Mouse (Mus musculus) mesoderm, embryonic 11.5 days (tissue): ENCODE data around the gene Ttll7.

ENCODE experiments used
- DNase-seq: peaks from one replicate; pipeline ENCODE4 v3.0.0-alpha.2; 2012; ENCODE audit warnings: low read depth, low spot score

Ttll7 gene

DNA sequence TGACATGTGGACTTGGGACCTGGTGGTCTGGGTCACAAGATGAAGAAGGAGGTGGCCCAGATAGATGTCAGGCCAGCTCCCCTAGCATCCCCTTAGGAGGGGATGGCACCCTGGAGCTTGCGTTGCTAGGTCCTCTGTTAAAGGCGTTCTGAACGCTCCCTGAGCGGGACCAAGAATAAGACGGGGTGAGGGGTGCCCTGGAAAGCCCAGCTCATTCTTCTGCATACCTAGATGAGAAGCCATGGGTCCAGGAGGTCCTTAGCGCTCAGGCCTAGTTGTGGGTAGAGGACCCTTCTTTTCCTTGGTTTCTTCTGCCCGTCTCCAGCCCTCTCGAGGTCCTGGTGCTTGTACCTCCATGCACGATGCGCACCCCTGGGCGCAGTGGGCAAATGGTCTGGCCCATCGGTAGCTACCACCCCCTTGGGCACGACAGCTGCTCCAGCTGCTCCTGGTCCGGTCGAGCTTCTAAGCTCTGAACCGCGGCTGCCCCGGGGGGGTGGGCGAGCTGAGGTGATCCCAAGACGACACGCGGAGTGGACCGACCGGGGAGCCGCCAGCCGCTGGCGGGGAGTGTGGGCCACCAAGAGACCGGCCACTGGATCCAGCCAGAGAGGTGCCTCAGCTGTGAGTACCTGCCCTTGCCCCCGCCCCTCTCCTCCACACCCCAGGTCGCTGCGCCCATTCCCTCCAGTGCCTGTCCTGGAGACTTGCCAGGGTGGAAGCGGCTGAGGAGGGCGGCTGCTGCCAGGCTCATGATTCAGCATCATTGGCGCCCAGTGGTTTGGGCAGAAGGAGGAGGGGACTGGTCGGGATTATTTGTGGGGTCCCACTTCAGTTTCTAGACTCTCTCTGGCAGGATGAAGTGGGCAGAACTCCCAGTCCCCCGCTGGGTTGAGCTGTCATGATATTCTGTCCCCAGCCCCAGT lies at the start of gene Ttll7:
TSS of gene Ttll7 (plus strand) at position 402 of the 926 bp plus-strand sequence.
- DNase-seq = peak; percentile 90

DNA sequence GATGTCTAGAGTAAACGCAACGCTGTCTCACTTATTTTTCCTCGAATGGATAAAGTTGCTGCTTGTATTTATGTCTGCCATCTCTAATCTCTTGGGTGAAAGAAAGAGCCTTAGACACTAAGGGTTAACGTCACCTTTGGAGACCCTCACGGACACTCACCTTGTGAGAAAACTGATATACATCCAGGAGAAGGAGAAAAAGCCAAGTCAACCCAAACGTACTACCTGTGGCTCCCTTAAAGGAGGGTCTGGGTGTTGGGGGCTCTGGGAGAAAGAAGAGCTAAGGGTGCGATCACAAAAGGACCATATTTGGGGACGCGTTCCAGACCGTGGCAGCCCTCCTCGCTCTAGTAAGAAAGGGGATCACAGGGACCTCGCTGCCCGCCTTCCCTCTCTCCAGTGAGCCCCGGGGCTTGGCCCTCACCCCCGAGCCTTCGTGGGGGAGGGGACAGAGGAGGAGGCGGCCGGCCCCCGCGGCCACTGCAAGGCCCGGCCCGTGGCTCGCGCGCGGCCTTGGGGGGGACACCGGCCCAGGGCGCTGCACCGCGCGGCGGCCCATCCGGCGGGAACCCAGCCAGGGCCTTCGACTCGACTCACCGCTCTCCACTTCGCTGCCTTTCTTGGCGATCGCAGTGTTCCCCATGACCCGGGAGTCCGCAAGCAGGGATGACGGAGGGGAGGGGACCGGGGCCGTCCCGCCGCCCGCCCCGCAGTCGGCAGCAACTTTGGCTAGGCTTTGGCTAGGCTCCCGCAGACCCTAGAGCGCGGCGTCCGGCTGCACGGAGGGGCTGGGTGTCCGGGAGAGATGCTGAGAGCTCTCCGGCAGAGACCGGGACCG lies 39.9 kb upstream of the Ttll7 start:
- peak; percentile 23 for DNase-seq

DNA sequence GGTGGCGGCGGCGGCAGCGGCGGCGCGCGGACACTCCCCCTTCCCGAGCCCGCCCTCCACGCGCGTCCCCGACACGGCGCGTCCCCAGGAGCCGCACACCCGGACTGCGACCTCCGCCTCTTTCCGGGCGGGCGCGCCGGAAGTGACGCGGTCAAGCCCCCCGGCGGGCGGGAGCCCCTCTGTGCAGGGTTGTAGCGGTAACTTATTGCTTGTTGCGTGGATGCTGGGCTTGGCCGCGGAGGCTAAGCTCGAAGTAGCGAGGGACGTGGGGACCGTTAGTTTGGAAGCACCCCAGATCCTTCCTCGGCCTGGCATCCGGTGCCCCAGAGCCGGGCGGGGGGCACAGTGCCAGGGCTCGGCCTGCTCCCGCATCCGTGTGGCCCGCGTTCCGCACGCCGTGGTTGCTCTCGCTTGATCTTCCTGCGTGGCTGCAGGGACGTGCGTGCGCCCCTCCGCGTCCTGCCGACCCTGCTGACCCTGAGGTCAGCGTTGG lies 39.2 kb upstream of the Ttll7 start, which contains the start of gene Prkacb:
TSS of gene Prkacb (minus strand) at position 90 of the 493 bp plus-strand sequence.
- peak; percentile 91 for DNase-seq

GRCm38 (mm10) chr3:146813624-146814023 lies 38.5 kb upstream of the Ttll7 start:
- DNase-seq = no peak

GRCm38 (mm10) chr3:146820718-146821117 lies 31.4 kb upstream of the Ttll7 start:
- DNase-seq = no peak

DNA sequence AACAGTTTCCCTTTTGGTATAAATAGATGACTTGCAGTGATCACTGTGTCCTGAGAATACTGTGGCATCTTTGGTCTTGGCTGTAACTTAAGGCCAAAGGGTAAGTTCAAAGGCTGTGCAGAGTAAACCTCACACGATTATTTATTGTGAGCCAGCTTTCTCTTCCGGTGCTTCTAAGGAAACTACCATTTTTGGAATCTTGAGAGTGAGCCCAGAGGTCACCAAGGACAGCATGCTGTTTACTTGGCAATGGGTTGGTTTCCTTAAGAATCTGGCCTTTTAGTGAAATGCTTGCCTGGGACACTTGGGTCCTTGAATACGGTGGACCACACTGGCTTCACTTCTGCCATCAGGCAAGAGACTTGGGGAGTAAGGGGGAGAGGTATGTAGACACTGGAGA lies 9.4 kb upstream of the Ttll7 start:
- no peak for DNase-seq

GRCm38 (mm10) chr3:146843470-146843869 lies 8.7 kb upstream of the Ttll7 start:
- no peak for DNase-seq

DNA sequence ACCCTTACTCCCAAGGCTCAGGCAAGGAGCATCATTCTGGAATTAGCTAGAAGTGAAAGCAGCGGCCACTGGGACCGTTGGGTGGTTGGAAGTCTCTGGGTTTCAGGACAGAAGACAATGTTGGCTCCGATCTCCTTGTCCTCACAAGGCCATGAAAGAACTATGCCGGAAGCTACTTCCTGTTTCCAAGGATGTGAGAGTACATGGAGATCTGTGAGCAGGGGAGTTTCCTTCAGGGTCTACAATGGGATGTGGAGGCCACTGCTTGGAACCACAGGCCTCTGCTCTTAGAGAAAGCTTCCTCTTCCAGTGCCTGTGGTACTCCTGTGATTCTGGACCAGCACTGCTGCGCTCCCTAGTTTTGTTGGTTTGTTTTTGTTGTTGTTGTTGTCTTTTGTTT lies 5.9 kb upstream of the Ttll7 start:
- DNase-seq = no peak

DNA sequence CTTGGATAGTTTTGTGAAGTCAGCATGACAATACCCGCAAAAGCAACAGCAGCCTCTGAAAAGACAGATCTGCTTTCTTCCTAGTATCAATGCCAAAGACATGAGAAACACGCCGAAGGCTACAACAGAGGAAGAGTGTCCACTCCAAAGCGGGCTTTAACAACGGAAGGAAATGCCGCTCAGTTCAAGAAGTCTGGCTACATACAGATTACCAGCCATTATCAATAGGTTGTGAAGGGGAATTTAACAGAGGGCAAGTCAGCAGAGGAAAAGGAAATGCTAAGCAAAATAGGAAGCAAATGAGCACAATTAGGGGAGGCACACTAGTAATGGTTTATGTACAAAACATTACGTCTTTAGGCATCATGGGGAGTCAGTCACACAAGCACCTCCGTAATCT lies 4.1 kb upstream of the Ttll7 start:
- DNase-seq = no peak

GRCm38 (mm10) chr3:146849360-146849759 lies 2.8 kb upstream of the Ttll7 start:
- DNase-seq = no peak

DNA sequence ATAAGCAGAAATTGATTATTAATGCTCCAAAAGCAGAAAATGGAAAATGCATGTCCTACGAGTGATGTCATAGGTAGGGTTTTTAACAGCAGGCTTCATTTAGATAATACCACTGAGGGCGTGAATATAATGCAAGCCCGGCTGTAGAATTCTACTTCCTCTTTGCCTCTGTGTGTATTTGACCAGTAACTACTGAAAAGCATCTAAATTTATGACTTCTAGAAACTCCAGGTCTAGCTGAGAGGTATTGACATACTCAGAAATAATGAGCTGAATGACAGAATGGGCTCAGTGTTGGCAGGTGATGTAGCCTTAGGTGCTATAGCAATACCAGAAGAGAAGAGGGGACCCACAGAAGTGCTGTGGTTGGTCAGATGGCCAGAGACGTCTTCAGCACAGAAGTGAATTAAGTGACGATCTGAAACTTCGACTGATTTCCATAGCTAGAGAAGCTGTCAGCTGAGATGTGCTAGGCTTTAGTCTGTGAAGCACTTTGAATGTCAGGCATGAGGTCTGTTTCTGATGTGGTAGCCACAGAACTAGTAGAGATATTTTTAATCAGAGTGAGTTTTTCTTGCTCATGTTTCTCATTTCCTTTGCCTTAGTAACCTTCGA lies 2.4 kb downstream of the Ttll7 start:
- DNase-seq = no peak

DNA sequence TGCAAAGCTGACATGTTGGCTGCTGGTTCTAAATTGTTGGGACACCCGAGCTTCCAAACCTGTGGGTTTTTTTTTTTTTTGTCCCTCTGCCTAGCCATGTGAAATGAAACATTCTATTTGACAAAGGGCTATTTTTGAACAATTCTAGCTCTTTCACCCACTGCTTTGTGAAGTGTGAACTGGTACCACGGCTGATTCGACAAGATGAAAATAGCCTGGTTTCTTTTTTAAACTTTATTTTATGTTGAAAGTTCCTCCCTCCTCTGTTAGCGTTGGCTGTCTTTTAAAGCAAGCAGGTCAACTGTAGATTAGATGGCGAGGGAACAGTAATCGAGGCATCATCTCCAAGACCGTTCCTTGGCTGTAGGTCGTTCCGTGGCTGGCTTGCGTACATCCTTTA lies 5.2 kb downstream of the Ttll7 start:
- DNase-seq = no peak

- DNase-seq = no peak
Measured at GRCm38 (mm10) chr3:146860308-146860707, 8.1 kb downstream of the Ttll7 start.

GRCm38 (mm10) chr3:146866563-146866962 lies 14.4 kb downstream of the Ttll7 start:
- no peak for DNase-seq

- DNase-seq = no peak
Measured at GRCm38 (mm10) chr3:146871954-146872353, 19.8 kb downstream of the Ttll7 start.

- DNase-seq = no peak
Measured at GRCm38 (mm10) chr3:146875929-146876328, 23.8 kb downstream of the Ttll7 start.

DNA sequence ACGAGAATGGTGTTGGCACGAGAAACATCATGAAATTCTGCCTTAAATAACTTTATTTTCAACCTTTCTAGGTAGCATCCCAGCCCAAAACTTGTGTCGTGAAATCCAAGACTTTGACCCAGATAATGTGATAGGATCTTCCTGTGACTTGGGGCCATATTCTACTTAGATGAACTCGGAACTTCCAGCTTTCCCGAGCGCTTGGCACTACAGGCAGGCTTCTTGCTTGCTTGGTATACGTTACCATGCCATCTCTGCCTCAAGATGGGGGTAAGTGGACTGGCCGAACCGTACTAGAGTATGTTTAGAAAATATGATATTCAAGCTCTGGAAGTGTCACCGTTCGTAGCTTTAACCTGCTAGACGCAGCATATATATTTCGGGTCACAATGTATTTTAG lies 41.8 kb downstream of the Ttll7 start:
- DNase-seq = no peak

DNA sequence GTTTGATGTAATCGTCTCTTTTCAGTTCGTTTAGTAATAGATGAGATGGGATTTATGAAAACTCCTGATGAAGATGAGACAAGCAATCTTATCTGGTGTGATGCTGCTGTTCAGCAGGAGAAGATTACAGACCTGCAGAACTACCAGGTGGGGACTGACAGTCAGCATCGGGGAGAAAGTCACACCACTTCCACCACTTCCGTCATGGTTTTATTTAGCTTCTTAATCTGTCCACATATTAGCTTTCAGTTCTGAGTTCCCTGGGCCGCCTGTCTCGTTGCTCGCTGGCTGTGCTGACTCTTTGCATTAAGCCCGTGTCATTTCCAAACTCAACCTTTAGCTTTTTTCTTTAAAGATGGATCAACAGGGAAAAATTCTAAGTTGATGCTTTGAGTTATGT lies 44.4 kb downstream of the Ttll7 start:
- no peak for DNase-seq

DNA sequence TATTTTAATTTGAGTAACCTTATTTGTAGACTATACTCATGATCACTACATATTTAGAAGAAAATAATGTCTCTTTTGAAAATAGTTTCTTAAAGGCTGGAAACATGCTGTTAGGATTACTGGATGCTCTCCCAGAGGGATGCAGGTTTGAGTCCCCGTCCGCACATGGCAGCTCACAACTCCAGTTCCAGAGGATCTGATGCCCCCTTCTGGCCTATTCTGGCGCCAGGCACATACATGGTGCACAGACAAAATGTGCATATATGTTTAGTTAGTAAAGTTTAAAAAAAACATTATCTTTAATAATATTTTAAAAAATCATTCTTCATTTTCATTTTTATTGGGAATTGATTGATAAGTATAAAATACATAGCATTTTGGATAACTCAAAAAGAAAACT lies 47.9 kb downstream of the Ttll7 start:
- DNase-seq = no peak

DNA sequence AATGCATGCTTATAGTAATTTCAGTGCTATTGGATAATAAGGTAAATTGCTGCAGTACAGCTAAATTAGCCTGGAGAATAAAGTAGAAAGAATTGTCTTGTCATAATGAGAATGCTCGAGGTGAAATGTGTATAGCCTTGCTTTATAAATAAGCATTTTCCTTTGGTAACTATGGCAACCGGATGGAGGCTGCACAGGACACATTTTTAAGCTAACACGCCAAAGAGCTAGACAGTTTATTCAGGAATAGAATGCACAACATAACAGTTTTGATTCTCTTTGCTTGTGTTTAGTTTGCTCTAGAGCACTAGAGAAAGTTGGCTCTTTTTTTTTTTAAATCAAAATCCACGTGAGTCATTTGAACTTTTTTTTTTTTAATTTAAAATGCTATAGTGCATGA lies 49.6 kb downstream of the Ttll7 start:
- no peak for DNase-seq

GRCm38 (mm10) chr3:146905606-146906005 lies 53.4 kb downstream of the Ttll7 start:
- no peak for DNase-seq

DNA sequence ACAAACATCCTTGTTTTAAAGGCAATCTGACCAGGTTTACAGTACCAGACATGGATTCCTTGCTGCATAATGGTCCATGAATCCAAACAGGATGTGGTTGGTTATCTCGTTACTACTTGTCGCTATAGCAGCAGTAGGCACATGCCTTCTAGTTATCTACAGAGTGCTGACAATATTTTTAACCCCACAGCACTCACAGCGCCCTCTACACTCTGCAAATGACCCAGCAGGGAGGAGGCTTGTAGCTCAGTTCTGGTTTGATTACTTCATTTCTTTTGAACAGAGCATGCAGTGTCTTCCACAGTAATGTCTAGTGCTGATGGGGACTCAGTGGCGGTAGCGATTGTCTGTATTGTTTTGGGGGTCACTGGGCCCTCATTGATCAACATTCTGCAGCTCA lies 56.8 kb downstream of the Ttll7 start:
- DNase-seq = no peak
